Comparison of ENCODE assay signal across 16 mouse cellular contexts in genomic region chr5:96502400-96502799, GRCm38 (mm10).
"Had no signal": no experiment of that assay in that cellular context is flagged by ENCODE, and none has a peak within 500 bp of the region (broad histone marks: within the 10 kb centered on the region; RNA-seq: fewer than 3 reads in every experiment).

No protein-coding gene starts in this region.

- H3K27me3 ChIP-seq: lung, embryonic 15.5 days; megakaryocyte, embryonic 14.5 days; midbrain, embryonic 13.5 days; midbrain, embryonic 15.5 days; neural tube, embryonic 12.5 days had no signal

- ATAC-seq: midbrain, embryonic 13.5 days; midbrain, embryonic 15.5 days had no signal

- DNase-seq: lung, adult 2 months; lung, postnatal 14 days; lung, postnatal 36 days; right cerebral cortex, postnatal 25 days; right cerebral cortex, postnatal 4 days; spleen, adult 18-20 months; thymus, adult 18-20 months; thymus, postnatal 14 days; thymus, postnatal 36 days had no signal

- H3K27ac ChIP-seq: lung, embryonic 15.5 days; macrophage; midbrain, embryonic 13.5 days; midbrain, embryonic 15.5 days; neural tube, embryonic 12.5 days had no signal

- H3K4me2 ChIP-seq: lung, embryonic 15.5 days; midbrain, embryonic 11.5 days; midbrain, embryonic 13.5 days; midbrain, embryonic 15.5 days; neural tube, embryonic 12.5 days had no signal

- H3K9ac ChIP-seq: lung, embryonic 15.5 days; midbrain, embryonic 13.5 days; midbrain, embryonic 15.5 days; neural tube, embryonic 12.5 days had no signal

- H3K4me3 ChIP-seq: lung, embryonic 15.5 days; megakaryocyte, embryonic 14.5 days; midbrain, embryonic 13.5 days; midbrain, embryonic 15.5 days; neural tube, embryonic 12.5 days had no signal

- H3K9me3 ChIP-seq: lung, embryonic 15.5 days; megakaryocyte, embryonic 14.5 days; midbrain, embryonic 13.5 days; midbrain, embryonic 15.5 days; neural tube, embryonic 12.5 days had no signal

- H3K4me1 ChIP-seq: lung, embryonic 15.5 days; megakaryocyte, embryonic 14.5 days; midbrain, embryonic 13.5 days; midbrain, embryonic 15.5 days; neural tube, embryonic 12.5 days had no signal

- H3K36me3 ChIP-seq: lung, embryonic 15.5 days; midbrain, embryonic 13.5 days; midbrain, embryonic 15.5 days; neural tube, embryonic 12.5 days had no signal
